Mouse (Mus musculus): ENCODE data around the gene Tab1. TPM values are rescaled to one million over a fixed set of nuclear protein-coding genes. Genes with fewer than 3 reads are reported as not detected.
"Not testable (repeated sequence)": the region's sequence is repeated elsewhere in the genome, so short reads cannot be mapped to it uniquely, and the experiment has no call there.

Gene Tab1
- total RNA-seq, 2 experiments from 2014 or later = 0.58 to 6.5 TPM

DNA sequence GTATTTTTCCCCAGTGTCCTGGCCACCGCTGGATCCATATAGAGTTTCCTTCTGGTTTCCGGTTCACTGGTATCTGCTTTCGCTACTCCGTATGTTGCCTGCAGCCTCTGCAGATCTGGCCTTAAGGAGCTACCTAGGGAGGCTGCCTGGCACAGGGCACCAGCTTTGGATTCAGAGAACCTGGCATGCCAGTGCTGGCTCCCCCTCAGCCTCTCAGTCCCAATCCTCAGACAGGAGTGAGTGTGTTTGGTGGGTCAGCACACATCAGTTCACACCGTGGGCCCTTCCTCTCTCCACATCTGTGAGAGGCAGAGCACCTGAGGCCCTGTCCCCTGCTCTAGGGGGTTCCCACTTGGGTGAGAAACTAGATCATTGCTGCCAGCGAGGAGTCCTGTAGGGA lies 31.4 kb upstream of the Tab1 start:
- ATAC-seq (replicated peaks; ENCODE audit: low FRiP score, poor library complexity, severe bottlenecking) = no peak

GRCm38 (mm10) chr15:80102495-80102894 lies 30.4 kb upstream of the Tab1 start:
- ATAC-seq (replicated peaks; ENCODE audit: low FRiP score, poor library complexity, severe bottlenecking) = no peak

DNA sequence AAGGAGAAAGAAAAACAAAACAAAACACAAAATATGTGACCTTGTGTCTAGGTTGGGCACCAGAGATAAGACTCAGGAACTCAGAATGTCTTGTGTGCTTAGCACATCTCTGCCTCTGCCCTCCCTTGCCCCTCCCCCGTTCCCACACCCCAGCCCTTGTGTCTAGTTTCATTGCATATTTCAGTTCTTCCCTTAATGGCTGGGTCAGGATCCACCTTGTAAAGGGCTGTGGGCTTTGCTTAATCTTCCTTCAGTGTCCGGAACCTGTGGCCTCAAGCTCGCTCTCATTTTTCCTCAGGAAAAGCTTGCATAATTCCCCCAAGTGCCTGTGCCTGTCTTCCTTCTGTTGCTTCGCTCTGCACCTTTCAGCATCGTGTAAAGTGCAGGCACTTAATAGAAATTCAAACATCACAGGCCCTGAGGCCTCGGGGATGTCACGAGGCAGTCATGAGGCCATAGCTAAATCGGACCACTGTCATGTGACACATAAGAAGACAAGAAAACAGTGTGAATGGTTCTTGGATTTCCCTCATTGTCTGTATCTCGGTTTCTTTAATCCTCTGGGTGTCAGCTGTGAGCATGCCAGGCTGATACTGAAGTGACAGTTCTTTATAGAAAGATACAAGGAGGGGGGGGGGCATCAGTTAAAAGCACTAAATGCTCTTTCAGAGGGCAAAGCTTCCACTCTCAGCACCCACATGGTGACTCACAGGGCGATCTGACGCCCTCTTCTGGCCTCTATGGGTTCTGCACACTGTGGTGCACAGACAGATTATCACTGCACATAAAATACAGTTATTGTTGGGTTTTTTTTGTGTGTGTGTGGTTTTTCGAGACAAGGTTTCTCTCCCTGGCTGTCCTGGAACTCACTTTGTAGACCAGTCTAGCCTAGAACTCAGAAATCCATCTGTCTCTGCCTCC lies 27.2 kb upstream of the Tab1 start:
- ATAC-seq (replicated peaks; ENCODE audit: low FRiP score, poor library complexity, severe bottlenecking) = no peak

DNA sequence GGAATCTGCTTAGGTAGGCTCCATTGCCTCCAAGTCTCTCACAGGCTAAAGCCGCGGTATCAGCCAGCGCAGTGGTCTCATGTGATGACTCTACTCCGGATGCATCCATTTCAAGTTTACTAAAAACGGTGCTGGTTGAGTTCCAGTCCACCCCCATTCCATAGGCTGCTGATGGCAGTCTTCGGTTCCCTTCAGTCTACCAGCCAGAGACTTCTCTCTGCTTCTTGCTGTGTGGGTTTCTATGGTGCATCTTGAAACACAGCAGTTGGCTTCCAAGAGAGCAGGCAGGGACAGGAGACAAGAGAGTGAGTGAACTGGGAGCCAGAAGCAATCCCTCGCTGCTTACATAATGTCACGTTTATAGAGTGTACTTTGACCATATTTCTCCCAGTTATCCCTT lies 25.8 kb upstream of the Tab1 start:
- no peak for ATAC-seq (replicated peaks; ENCODE audit: low FRiP score, poor library complexity, severe bottlenecking)

GRCm38 (mm10) chr15:80107575-80107974 lies 25.4 kb upstream of the Tab1 start:
- ATAC-seq (replicated peaks; ENCODE audit: low FRiP score, poor library complexity, severe bottlenecking) = no peak

DNA sequence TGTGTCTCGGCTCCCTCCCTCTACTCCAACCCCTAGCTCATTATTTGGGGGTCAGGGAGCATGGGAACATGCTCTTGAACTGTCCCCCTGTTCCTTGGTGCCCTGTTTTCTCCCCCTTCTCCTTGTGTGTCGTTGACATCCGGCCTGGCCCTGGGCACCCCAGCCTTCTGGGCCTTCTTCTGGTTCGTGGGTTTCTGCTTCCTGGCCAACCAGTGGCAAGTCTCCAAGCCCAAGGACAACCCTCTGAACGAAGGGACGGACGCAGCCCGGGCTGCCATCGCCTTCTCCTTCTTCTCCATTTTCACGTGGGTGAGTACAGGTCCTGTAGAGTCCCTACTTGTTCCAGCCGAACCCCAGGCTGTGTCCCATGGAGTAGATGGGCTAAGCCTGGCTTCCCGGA lies 21.5 kb upstream of the Tab1 start:
- no peak for ATAC-seq (replicated peaks; ENCODE audit: low FRiP score, poor library complexity, severe bottlenecking)

DNA sequence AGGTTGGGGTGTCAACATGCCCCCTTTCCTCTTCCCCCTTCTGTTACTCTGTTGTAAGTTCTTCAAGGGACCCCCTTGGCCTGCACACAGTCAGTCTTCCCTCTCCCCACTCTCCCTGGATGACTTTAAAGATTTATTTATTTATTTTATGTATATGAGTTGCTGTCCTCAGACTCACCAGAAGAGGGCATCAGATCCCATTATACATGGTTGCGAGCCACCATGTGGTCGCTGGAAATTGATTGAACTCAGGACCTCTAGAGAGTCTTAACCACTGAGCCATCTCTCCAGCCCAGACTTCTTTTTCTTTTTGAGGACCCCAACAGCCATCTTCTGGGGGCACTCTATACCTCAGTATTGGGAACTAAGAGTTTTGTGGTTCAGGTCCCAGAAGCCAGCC lies 20.4 kb upstream of the Tab1 start:
- no peak for ATAC-seq (replicated peaks; ENCODE audit: low FRiP score, poor library complexity, severe bottlenecking)

GRCm38 (mm10) chr15:80114414-80114813 lies 18.5 kb upstream of the Tab1 start:
- no peak for ATAC-seq (replicated peaks; ENCODE audit: low FRiP score, poor library complexity, severe bottlenecking)

DNA sequence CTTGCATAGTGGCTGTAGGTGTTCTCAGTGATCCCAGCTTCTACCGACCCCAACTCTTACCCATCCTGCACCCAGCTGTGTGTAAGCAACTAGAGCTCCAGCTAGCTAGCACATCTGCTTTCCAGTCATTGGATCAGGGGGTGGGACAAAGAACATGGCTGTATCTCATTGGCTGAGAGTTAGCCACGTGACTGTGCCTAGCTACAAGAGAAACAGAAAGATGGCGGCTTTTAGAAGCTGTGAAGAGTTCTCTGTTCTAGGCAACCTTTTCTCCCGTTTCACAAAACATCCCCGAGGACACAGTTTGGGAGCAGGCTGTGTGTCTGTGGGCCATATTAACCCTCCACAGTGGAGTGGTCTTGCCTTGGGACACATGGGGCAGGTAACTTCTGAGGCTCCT lies 17.7 kb upstream of the Tab1 start:
- ATAC-seq (replicated peaks; ENCODE audit: low FRiP score, poor library complexity, severe bottlenecking) = no peak; the same call in 1 of the 2 replicates

GRCm38 (mm10) chr15:80115866-80116794 lies 16.8 kb upstream of the Tab1 start:
- ATAC-seq (replicated peaks; ENCODE audit: low FRiP score, poor library complexity, severe bottlenecking) = no peak

- ATAC-seq (replicated peaks; ENCODE audit: low FRiP score, poor library complexity, severe bottlenecking) = peak; percentile 15; the same call in 1 of the 2 replicates
Measured at GRCm38 (mm10) chr15:80117154-80117553, 15.8 kb upstream of the Tab1 start.

- no peak for ATAC-seq (replicated peaks; ENCODE audit: low FRiP score, poor library complexity, severe bottlenecking)
Measured at GRCm38 (mm10) chr15:80119076-80119475, 13.9 kb upstream of the Tab1 start.

GRCm38 (mm10) chr15:80121721-80122325 lies 11.1 kb upstream of the Tab1 start:
- no peak for ATAC-seq (replicated peaks; ENCODE audit: low FRiP score, poor library complexity, severe bottlenecking)

DNA sequence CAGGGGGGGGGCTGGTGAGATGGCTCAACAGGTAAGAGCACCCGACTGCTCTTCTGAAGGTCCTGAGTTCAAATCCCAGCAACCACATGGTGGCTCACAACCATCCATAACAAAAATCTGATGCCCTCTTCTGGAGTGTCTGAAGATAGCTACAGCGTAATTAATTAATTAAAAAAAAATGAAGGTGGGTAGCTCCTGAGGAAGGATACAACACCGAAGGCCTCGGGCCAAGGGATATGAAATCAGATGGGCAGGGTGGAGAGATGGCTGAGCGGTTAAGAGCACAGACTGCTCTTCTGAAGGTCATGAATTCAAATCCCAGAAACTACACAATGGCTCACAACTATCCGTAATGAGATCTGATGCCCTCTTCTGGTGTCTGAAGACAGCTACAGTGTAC lies 10.5 kb upstream of the Tab1 start:
- not testable (repeated sequence) for ATAC-seq (replicated peaks; ENCODE audit: low FRiP score, poor library complexity, severe bottlenecking)

DNA sequence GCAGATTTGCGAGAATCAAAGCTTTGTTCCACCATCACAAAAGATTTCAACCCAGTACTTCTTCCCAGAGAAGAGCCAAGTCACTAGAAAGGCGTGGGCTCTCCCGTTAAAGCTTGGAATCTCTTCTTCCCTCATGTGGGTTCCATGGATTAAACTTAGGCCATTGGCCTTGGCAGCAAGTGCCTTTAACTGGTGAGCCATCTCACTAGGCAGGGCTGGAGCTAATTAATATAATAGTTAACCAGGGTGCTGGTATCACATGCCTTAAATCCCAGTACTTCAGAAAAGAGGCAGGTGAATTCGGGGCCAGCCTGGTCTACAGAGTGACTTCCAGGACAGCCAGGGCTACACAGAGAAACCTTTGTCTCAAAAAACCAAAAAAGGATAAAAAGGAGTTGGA lies 8.3 kb upstream of the Tab1 start:
- ATAC-seq (replicated peaks; ENCODE audit: low FRiP score, poor library complexity, severe bottlenecking) = no peak

DNA sequence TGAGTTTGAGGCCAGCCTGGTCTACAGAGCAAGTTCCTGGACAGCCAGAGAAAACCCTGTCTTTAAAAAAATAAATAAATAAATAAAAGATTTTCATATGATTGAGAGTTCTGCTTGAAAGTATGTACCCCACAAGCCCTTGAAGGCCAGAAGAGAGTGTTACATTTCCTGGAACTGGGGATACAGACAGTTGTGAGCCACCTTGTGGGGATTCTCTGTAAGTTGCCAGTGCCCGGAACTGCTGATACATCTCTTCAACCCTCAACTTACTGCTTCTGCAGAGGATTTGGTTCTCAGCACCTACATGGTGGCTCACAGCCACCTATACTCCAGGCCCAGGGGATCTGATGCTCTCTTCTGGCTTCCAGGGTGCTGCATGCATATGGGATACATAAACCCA lies 5.7 kb upstream of the Tab1 start:
- 0 out of 2 replicates have a peak, but pooled peaks have one; percentile 39 for ATAC-seq (replicated peaks; ENCODE audit: low FRiP score, poor library complexity, severe bottlenecking)

GRCm38 (mm10) chr15:80129982-80130381 lies 2.9 kb upstream of the Tab1 start:
- no peak for ATAC-seq (replicated peaks; ENCODE audit: low FRiP score, poor library complexity, severe bottlenecking)

DNA sequence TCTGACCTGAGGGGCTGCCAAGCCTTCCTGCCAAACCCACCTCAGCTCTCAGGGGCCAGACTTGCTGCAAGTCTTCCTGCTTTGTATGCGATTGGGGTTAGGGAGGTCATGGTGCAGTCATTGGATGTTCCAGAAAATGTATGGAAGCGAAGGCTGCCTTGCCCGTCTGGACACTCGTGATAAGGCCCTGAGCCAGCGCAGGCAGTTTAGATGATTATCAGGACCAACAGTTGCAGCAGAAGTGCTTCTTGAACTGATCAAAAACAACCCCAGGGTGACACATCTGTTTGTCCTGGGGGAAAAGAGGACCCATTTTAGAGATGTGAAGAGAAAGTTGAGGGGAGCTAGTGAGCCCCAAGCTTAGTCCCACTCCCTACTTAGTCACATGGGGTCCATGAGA lies 2.2 kb upstream of the Tab1 start:
- peak; percentile 69 for ATAC-seq (replicated peaks; ENCODE audit: low FRiP score, poor library complexity, severe bottlenecking)

- ATAC-seq (replicated peaks; ENCODE audit: low FRiP score, poor library complexity, severe bottlenecking) = no peak
Measured at GRCm38 (mm10) chr15:80131421-80131820, 1.5 kb upstream of the Tab1 start.

- ATAC-seq (replicated peaks; ENCODE audit: low FRiP score, poor library complexity, severe bottlenecking) = no peak
Measured at GRCm38 (mm10) chr15:80132452-80132851, 475 bp upstream of the Tab1 start.
